Mouse (Mus musculus) G1E (cell line): ENCODE data around the gene Itgae.

ENCODE experiments used
- CTCF ChIP-seq: IDR thresholded peaks from 2 replicates; pipeline ENCODE4 v1.5.1; 2012; ENCODE audit warnings: low read depth, low read length, inconsistent platforms, mixed read lengths
- GATA1 ChIP-seq: IDR thresholded peaks from 2 replicates; pipeline ENCODE4 v1.6.1; 2012; ENCODE audit warnings: borderline replicate concordance, low read length, inconsistent platforms, mixed read lengths
- GATA2 ChIP-seq: IDR thresholded peaks from 2 replicates; pipeline ENCODE4 v1.6.1; 2012; ENCODE audit warnings: low read depth, low read length, inconsistent platforms, borderline replicate concordance
- POLR2AphosphoS5 ChIP-seq: IDR thresholded peaks from 2 replicates; pipeline ENCODE4 v1.6.1; 2012; ENCODE audit warnings: low read depth, low read length, inconsistent platforms; ENCODE audit not compliant: insufficient replicate concordance
- TAL1 ChIP-seq: conservative IDR thresholded peaks from 2 replicates; pipeline ENCODE4 v1.6.1; 2012; ENCODE audit warnings: low read depth, low read length, inconsistent platforms, mixed read lengths

DNA sequence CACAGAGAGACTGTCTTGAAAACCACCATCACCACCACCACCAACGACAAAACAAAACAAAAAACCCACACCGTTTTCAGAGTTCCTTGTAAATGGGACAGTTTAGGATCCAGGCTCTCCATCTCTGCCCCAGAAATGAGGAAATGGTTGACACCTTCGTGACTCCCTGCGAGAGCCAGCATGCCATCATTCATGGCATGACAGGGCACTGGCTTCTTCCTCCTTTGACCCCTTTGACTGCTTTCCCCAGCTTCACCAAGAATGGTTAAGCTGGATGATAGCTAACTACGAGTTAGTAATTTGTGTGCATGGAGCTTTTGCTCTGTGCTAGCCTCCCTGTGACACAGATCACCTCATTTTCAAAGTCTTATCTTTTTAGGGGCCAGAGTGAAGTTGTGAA, 71.9 kb downstream of the Itgae start:
- TF ChIP-seq CTCF (no peak), POLR2AphosphoS5 (no peak), GATA1 (no peak), TAL1 (no peak), GATA2 (no peak)
